Mouse (Mus musculus) limb, embryonic 12.5 days (tissue): ENCODE measurements around the gene Rhbdl1. TPM values are rescaled to one million over a fixed set of nuclear protein-coding genes. Genes with fewer than 3 reads are reported as not detected.
"Not testable (repeated sequence)": the region's sequence is repeated elsewhere in the genome, so short reads cannot be mapped to it uniquely, and the experiment has no call there.

ENCODE experiments used
- ATAC-seq: fragments of 200-750 bp; cut with Nextera tagmentation; 2 replicates; pipeline ENCODE4 v1.8.0; 2017; ENCODE audit warnings: low read depth, moderate TSS enrichment; ENCODE audit not compliant: insufficient number of reproducible peaks, insufficient read depth, low FRiP score, low TSS enrichment
- H3K27ac ChIP-seq: fragments of 300-500 bp; sonication (generic); 2 replicates; pipeline ENCODE4 v1.5.1; 2016; ENCODE audit warnings: mild to moderate bottlenecking, moderate library complexity
- H3K27me3 ChIP-seq: fragments of 300-500 bp; sonication (generic); 2 replicates; pipeline ENCODE4 v1.6.1; 2016; ENCODE audit warnings: mild to moderate bottlenecking, moderate library complexity
- H3K36me3 ChIP-seq: fragments of 300-500 bp; sonication (generic); 2 replicates; pipeline ENCODE4 v1.6.1; 2016; ENCODE audit warnings: mild to moderate bottlenecking, moderate library complexity
- H3K4me1 ChIP-seq: fragments of 300-500 bp; sonication (generic); replicated peaks from 2 replicates; pipeline ENCODE4 v1.6.1; 2016
- H3K4me2 ChIP-seq: fragments of 300-500 bp; sonication (generic); 2 replicates; pipeline ENCODE4 v1.6.1; 2016; ENCODE audit warnings: mild to moderate bottlenecking, moderate library complexity
- H3K4me3 ChIP-seq: fragments of 300-500 bp; sonication (generic); replicated peaks from 2 replicates; pipeline ENCODE4 v1.5.1; 2016; ENCODE audit warnings: mild to moderate bottlenecking
- H3K9ac ChIP-seq: fragments of 300-500 bp; sonication (generic); replicated peaks from 2 replicates; pipeline ENCODE4 v1.6.1; 2016; ENCODE audit warnings: mild to moderate bottlenecking, moderate library complexity
- H3K9me3 ChIP-seq: fragments of 300-500 bp; sonication (generic); 2 replicates; pipeline ENCODE4 v1.6.1; 2016; ENCODE audit warnings: mild to moderate bottlenecking, moderate library complexity
- WGBS: fragments of 180-500 bp; shearing (Covaris S2); methylation state at CpG from one replicate; pipeline ENCODE4 v1.1.7; 2016; 5-methylcytosine and 5-hydroxymethylcytosine counted together
- polyA plus RNA-seq: library from polyadenylated mRNA; unstranded; fragments of >200 nt; fragmentation: Nextera tagmentation; extraction: Ambion mirVana; gene quantifications from 2 replicates; pipeline ENCODE4 v1.2.1, GENCODE M21; 2016

Gene Rhbdl1
- polyA plus RNA-seq, 1 experiment from 2014 or later, result 1.4 TPM

- H3K27ac ChIP-seq, H3K27me3 ChIP-seq, H3K36me3 ChIP-seq, H3K9ac ChIP-seq, ATAC-seq, H3K9me3 ChIP-seq, H3K4me3 ChIP-seq, H3K4me2 ChIP-seq: not testable (repeated sequence)
- peaks cover 32% of the 10 kb centered on the region for H3K4me1 ChIP-seq
These were observed 34.5 kb upstream of the Rhbdl1 start for GRCm38 (mm10) chr17:25871566-25871965.

- no peak overlapping the region for H3K9ac ChIP-seq
- no peak overlapping the region for H3K27ac ChIP-seq
- no peaks in the 10 kb centered on the region for H3K27me3 ChIP-seq
- H3K9me3 ChIP-seq, result no peaks in the 10 kb centered on the region
- H3K36me3 ChIP-seq, result no peaks in the 10 kb centered on the region
- H3K4me1 ChIP-seq, result peaks cover 23% of the 10 kb centered on the region
- no peak overlapping the region for H3K4me3 ChIP-seq
- no peak overlapping the region for H3K4me2 ChIP-seq
- WGBS, result 84% methylated on average over 2 of the region's 2 CpGs
- no peak for ATAC-seq
These were observed 32.9 kb upstream of the Rhbdl1 start for GRCm38 (mm10) chr17:25869954-25870353.

GRCm38 (mm10) chr17:25869498-25869897 lies 32.4 kb upstream of the Rhbdl1 start:
- Histone ChIP-seq H3K4me1 (peaks cover 23% of the 10 kb centered on the region), H3K4me2 (no peak overlapping the region), H3K4me3 (no peak overlapping the region), H3K27ac (no peak overlapping the region), H3K27me3 (no peaks in the 10 kb centered on the region), H3K36me3 (no peaks in the 10 kb centered on the region), H3K9me3 (no peaks in the 10 kb centered on the region), H3K9ac (no peak overlapping the region)
- WGBS, result 91% methylated on average over 8 of the region's 8 CpGs
- no peak for ATAC-seq

- peaks cover 17% of the 10 kb centered on the region for H3K4me1 ChIP-seq
- H3K27ac ChIP-seq, result peak within 1 kb of the TSS; percentile 75
- peak within 1 kb of the TSS; percentile 99 for H3K4me2 ChIP-seq
- peak within 1 kb of the TSS; percentile 69 for H3K9ac ChIP-seq
- WGBS, result under 1% methylated on average over 24 of the region's 24 CpGs
- no peaks in the 10 kb centered on the region for H3K27me3 ChIP-seq
- no peaks in the 10 kb centered on the region for H3K9me3 ChIP-seq
- peak; percentile 63 for ATAC-seq
- H3K36me3 ChIP-seq, result no peaks in the 10 kb centered on the region
- H3K4me3 ChIP-seq, result peak within 1 kb of the TSS; percentile 81
These were observed 31.6 kb upstream of the Rhbdl1 start, which contains the start of gene Mcrip2 for GRCm38 (mm10) chr17:25868601-25869191. Gene Mcrip2 (minus strand): TSS chr17:25868764.

- H3K27ac ChIP-seq, result 0 out of 2 replicates have a peak overlapping the region, but pooled peaks have one; percentile 75
- peaks cover 17% of the 10 kb centered on the region for H3K4me1 ChIP-seq
- no peaks in the 10 kb centered on the region for H3K36me3 ChIP-seq
- H3K9ac ChIP-seq, result peak overlapping the region; percentile 69
- no peaks in the 10 kb centered on the region for H3K9me3 ChIP-seq
- H3K4me3 ChIP-seq, result peak overlapping the region; percentile 81
- ATAC-seq, result peak; percentile 29
- peak overlapping the region; percentile 99 for H3K4me2 ChIP-seq
- 1% methylated on average over 41 of the region's 42 CpGs for WGBS
- H3K27me3 ChIP-seq, result no peaks in the 10 kb centered on the region
These were observed 30.9 kb upstream of the Rhbdl1 start for GRCm38 (mm10) chr17:25867836-25868600.

- H3K4me3 ChIP-seq, result peak overlapping the region; percentile 81
- no peak for ATAC-seq
- no peaks in the 10 kb centered on the region for H3K9me3 ChIP-seq
- no peaks in the 10 kb centered on the region for H3K36me3 ChIP-seq
- H3K4me2 ChIP-seq, result peak overlapping the region; percentile 99
- no peaks in the 10 kb centered on the region for H3K27me3 ChIP-seq
- no peak overlapping the region for H3K9ac ChIP-seq
- no peak overlapping the region for H3K27ac ChIP-seq
- 10% methylated on average over 7 of the region's 7 CpGs for WGBS
- H3K4me1 ChIP-seq, result peaks cover 17% of the 10 kb centered on the region
These were observed 30.4 kb upstream of the Rhbdl1 start for GRCm38 (mm10) chr17:25867509-25867835.

- H3K4me1 ChIP-seq, result peaks cover 23% of the 10 kb centered on the region
- H3K9ac ChIP-seq, result no peak overlapping the region
- 89% methylated on average over 3 of the region's 3 CpGs for WGBS
These were observed 29.1 kb upstream of the Rhbdl1 start for GRCm38 (mm10) chr17:25866172-25866571.

GRCm38 (mm10) chr17:25865288-25865687 lies 28.2 kb upstream of the Rhbdl1 start:
- no peak overlapping the region for H3K4me3 ChIP-seq
- H3K27ac ChIP-seq, result no peak overlapping the region
- H3K27me3 ChIP-seq, result no peaks in the 10 kb centered on the region
- H3K4me2 ChIP-seq, result no peak overlapping the region
- peaks cover 31% of the 10 kb centered on the region for H3K4me1 ChIP-seq
- WGBS, result 91% methylated on average over 11 of the region's 11 CpGs
- H3K9ac ChIP-seq, result no peak overlapping the region
- no peaks in the 10 kb centered on the region for H3K9me3 ChIP-seq
- no peak for ATAC-seq
- H3K36me3 ChIP-seq, result no peaks in the 10 kb centered on the region

More at GRCm38 (mm10) chr17:25866172-25866571, 29.1 kb upstream of the Rhbdl1 start:
- no peak overlapping the region for H3K27ac ChIP-seq
- no peaks in the 10 kb centered on the region for H3K9me3 ChIP-seq
- H3K36me3 ChIP-seq, result no peaks in the 10 kb centered on the region
- H3K4me3 ChIP-seq, result no peak overlapping the region
- ATAC-seq, result no peak
- H3K4me2 ChIP-seq, result no peak overlapping the region
- H3K27me3 ChIP-seq, result no peaks in the 10 kb centered on the region

GRCm38 (mm10) chr17:25864311-25864710 lies 27.2 kb upstream of the Rhbdl1 start:
- H3K9me3 ChIP-seq, result no peaks in the 10 kb centered on the region
- WGBS, result 91% methylated on average over 14 of the region's 14 CpGs
- H3K36me3 ChIP-seq, result no peaks in the 10 kb centered on the region
- no peak for ATAC-seq
- no peaks in the 10 kb centered on the region for H3K27me3 ChIP-seq
- H3K4me1 ChIP-seq, result peaks cover 34% of the 10 kb centered on the region
- no peak overlapping the region for H3K4me2 ChIP-seq
- H3K27ac ChIP-seq, result no peak overlapping the region
- H3K4me3 ChIP-seq, result no peak overlapping the region
- no peak overlapping the region for H3K9ac ChIP-seq

- Histone ChIP-seq H3K9ac (no peak overlapping the region), H3K9me3 (no peaks in the 10 kb centered on the region), H3K4me1 (peaks cover 28% of the 10 kb centered on the region), H3K4me2 (no peak overlapping the region), H3K4me3 (no peak overlapping the region), H3K27ac (no peak overlapping the region), H3K36me3 (no peaks in the 10 kb centered on the region), H3K27me3 (no peaks in the 10 kb centered on the region)
- WGBS, result 86% methylated on average over 6 of the region's 6 CpGs
- ATAC-seq, result no peak
These were observed 26.6 kb upstream of the Rhbdl1 start for GRCm38 (mm10) chr17:25863681-25864080.

- Histone ChIP-seq H3K9me3 (no peaks in the 10 kb centered on the region), H3K36me3 (no peaks in the 10 kb centered on the region), H3K4me2 (peak overlapping the region; percentile 89), H3K4me1 (peaks cover 17% of the 10 kb centered on the region), H3K27me3 (no peaks in the 10 kb centered on the region), H3K4me3 (peak overlapping the region; percentile 57), H3K27ac (peak overlapping the region; percentile 86), H3K9ac (peak overlapping the region; percentile 86)
- WGBS, result 14% methylated on average over 6 of the region's 6 CpGs
- 0 out of 2 replicates have a peak, but pooled peaks have one; percentile 13 for ATAC-seq
These were observed 24.9 kb upstream of the Rhbdl1 start for GRCm38 (mm10) chr17:25861704-25862612.
